Mouse (Mus musculus): ENCODE measurements around the gene Chchd10. TPM values are rescaled to one million over a fixed set of nuclear protein-coding genes. Genes with fewer than 3 reads are reported as not detected.
A peak's percentile ranks its signal among the peaks of the same experiment; 100 is the strongest.

The Chchd10 gene
- total and polyA plus RNA-seq, 2 experiments from 2014 or later = 1,293 to 1,749 TPM

DNA sequence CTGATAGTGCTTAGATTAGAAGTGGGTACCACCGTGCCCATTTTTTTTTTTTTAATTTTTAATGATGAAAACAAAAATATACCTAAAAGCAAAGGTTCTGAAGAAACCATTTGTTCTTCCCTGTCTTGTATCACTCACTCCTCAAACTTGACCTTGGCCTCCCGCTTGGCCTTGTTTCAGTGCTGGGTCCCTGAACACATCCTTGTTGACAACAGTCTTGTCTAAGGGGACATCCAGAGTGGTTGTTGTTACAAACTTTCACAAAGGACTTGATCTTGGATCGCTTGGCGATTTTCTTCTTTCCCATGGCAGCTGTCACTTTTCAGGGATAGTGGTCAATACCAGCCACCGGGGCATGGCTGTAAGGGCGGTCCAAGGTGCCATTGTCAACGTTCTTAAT lies 12.3 kb downstream of the Chchd10 start:
- 86% methylated on average over 7 of the region's 7 CpGs for WGBS
- H3K4me2 ChIP-seq (ENCODE audit: low read depth, low read length) = no peak overlapping the region
- H3K4me3 ChIP-seq (ENCODE audit: low read depth, low read length) = no peak overlapping the region
- no peak for ATAC-seq (ENCODE audit: insufficient read depth, low read depth)
- no peak overlapping the region for H3K27ac ChIP-seq (ENCODE audit: low read depth)
- no peak overlapping the region for H3K9ac ChIP-seq (replicated peaks; ENCODE audit: low read depth, low read length)
- no peaks in the 10 kb centered on the region for H3K27me3 ChIP-seq (ENCODE audit: control insufficient read depth, insufficient read depth, low read length)
- no peaks in the 10 kb centered on the region for H3K9me3 ChIP-seq (replicated peaks; ENCODE audit: control insufficient read depth, low read length)
- DNase-seq (ENCODE audit: low spot score) = no peak
- H3K4me1 ChIP-seq (ENCODE audit: control insufficient read depth, insufficient read depth) = peaks cover 10% of the 10 kb centered on the region; the same call in 1 of the 2 replicates
- no peaks in the 10 kb centered on the region for H3K36me3 ChIP-seq (replicated peaks; ENCODE audit: control insufficient read depth, insufficient read depth, low read length)
- TF ChIP-seq EP300 (IDR thresholded peaks at IDR 0.05; ENCODE audit: low read depth) (no peak), CTCF (IDR thresholded peaks at IDR 0.05; ENCODE audit: low read depth) (no peak)

DNA sequence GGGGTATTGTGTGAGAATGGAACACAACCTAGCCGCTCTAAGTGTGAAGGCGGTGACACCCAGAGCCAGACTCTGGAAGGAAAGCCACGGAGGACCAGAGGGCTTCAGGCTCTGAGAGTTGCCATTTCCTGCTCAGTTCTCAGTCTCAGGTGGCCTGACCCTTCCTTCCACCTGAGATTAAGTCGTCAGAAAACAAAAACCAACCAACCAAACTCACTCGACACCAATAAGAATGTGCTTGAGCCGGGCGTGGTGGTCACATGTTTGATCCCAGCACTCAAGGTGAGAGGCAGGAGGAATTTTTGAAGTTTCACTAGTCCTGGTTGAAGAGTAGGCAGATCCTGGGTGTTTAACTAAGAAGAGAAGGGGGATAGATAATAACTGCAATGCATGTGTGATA lies 13.0 kb downstream of the Chchd10 start:
- no peak overlapping the region for H3K4me2 ChIP-seq (ENCODE audit: low read depth, low read length)
- no peak for TF ChIP-seq EP300 (IDR thresholded peaks at IDR 0.05; ENCODE audit: low read depth)
- TF ChIP-seq CTCF (IDR thresholded peaks at IDR 0.05; ENCODE audit: low read depth) = no peak
- WGBS = 76% methylated on average over 7 of the region's 7 CpGs
- H3K36me3 ChIP-seq (replicated peaks; ENCODE audit: control insufficient read depth, insufficient read depth, low read length) = no peaks in the 10 kb centered on the region
- peaks cover 5% of the 10 kb centered on the region; the same call in 1 of the 2 replicates for H3K27me3 ChIP-seq (ENCODE audit: control insufficient read depth, insufficient read depth, low read length)
- no peak overlapping the region for H3K27ac ChIP-seq (ENCODE audit: low read depth)
- ATAC-seq (ENCODE audit: insufficient read depth, low read depth) = no peak
- no peak overlapping the region for H3K4me3 ChIP-seq (ENCODE audit: low read depth, low read length)
- DNase-seq (ENCODE audit: low spot score) = no peak
- H3K9me3 ChIP-seq (replicated peaks; ENCODE audit: control insufficient read depth, low read length) = no peaks in the 10 kb centered on the region
- H3K9ac ChIP-seq (replicated peaks; ENCODE audit: low read depth, low read length) = no peak overlapping the region
- H3K4me1 ChIP-seq (ENCODE audit: control insufficient read depth, insufficient read depth) = peaks cover 11% of the 10 kb centered on the region

GRCm38 (mm10) chr10:75948079-75948478 lies 15.1 kb downstream of the Chchd10 start:
- H3K27me3 ChIP-seq (ENCODE audit: control insufficient read depth, insufficient read depth, low read length) = peaks cover 9% of the 10 kb centered on the region; the same call in 1 of the 2 replicates
- H3K36me3 ChIP-seq (replicated peaks; ENCODE audit: control insufficient read depth, insufficient read depth, low read length) = no peaks in the 10 kb centered on the region
- no peak overlapping the region for H3K27ac ChIP-seq (ENCODE audit: low read depth)
- H3K9me3 ChIP-seq (replicated peaks; ENCODE audit: control insufficient read depth, low read length) = no peaks in the 10 kb centered on the region
- WGBS = 68% methylated on average over 5 of the region's 5 CpGs
- no peak overlapping the region for H3K4me3 ChIP-seq (ENCODE audit: low read depth, low read length)
- no peak overlapping the region for H3K9ac ChIP-seq (replicated peaks; ENCODE audit: low read depth, low read length)
- no peak for TF ChIP-seq EP300 (IDR thresholded peaks at IDR 0.05; ENCODE audit: low read depth)
- TF ChIP-seq CTCF (IDR thresholded peaks at IDR 0.05; ENCODE audit: low read depth) = no peak
- no peak for DNase-seq (ENCODE audit: low spot score)
- H3K4me2 ChIP-seq (ENCODE audit: low read depth, low read length) = no peak overlapping the region
- peaks cover 16% of the 10 kb centered on the region for H3K4me1 ChIP-seq (ENCODE audit: control insufficient read depth, insufficient read depth)
- ATAC-seq (ENCODE audit: insufficient read depth, low read depth) = no peak

DNA sequence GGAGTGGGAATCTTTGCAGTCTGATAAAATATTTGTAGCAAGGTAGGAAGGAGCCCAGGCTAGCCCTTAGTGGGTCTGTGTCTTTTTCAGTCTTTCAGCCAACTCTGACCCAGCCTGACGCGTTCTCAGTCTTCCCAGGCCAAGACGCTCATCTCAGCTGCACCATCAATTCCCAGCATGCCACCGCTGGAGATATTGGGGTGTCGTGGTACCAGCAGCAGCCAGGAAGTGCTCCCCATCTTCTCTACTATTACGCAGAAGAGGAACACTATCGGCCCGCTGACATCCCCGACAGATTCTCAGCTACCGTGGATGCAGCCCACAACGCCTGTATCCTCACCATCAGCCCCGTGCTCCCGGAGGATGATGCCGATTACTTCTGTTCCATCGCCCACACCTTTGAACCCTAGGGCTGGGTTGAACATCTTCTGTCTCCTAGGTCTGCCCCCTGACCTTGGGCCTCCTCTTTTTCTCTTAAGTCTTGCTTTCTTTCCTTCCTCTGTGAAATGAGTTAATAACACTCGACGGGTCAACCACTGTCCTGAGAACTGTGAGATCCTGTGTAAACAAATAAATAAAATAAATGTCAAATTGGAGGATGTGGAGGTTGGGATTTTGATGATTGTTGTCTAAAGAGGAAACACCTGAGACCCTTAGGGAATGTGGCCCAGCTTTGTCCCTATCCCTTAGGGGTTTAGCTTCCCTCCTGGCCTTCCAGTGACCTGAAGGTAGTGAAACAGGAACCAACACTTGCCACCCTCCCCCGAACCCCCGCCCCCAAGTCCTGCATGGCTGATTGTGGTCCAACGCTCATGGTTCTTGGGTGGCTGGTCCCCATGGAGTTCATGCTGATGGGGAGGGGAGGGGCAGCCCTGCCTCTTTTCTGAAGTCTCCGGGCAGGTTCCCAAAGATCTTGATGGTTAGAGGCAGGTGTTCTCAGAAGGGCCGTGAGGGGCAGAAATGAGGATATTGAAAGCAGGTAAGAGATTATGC lies 16.4 kb downstream of the Chchd10 start:
- Histone ChIP-seq H3K36me3 (replicated peaks; ENCODE audit: control insufficient read depth, insufficient read depth, low read length) (no peaks in the 10 kb centered on the region), H3K9me3 (replicated peaks; ENCODE audit: control insufficient read depth, low read length) (no peaks in the 10 kb centered on the region), H3K27me3 (ENCODE audit: control insufficient read depth, insufficient read depth, low read length) (peaks cover 9% of the 10 kb centered on the region; the same call in 1 of the 2 replicates), H3K4me1 (ENCODE audit: control insufficient read depth, insufficient read depth) (peaks cover 8% of the 10 kb centered on the region; the same call in 1 of the 2 replicates), H3K27ac (ENCODE audit: low read depth) (no peak overlapping the region), H3K4me3 (ENCODE audit: low read depth, low read length) (no peak overlapping the region), H3K4me2 (ENCODE audit: low read depth, low read length) (no peak overlapping the region), H3K9ac (replicated peaks; ENCODE audit: low read depth, low read length) (no peak overlapping the region)
- DNase-seq (ENCODE audit: low spot score) (no peak), ATAC-seq (ENCODE audit: insufficient read depth, low read depth) (no peak)
- 74% methylated on average over 22 of the region's 22 CpGs for WGBS
- no peak for TF ChIP-seq CTCF (IDR thresholded peaks at IDR 0.05; ENCODE audit: low read depth)

GRCm38 (mm10) chr10:75950791-75951210 lies 17.9 kb downstream of the Chchd10 start:
- Histone ChIP-seq H3K27ac (ENCODE audit: low read depth) (no peak overlapping the region), H3K4me1 (ENCODE audit: control insufficient read depth, insufficient read depth) (peaks cover 6% of the 10 kb centered on the region; the same call in 1 of the 2 replicates), H3K4me3 (ENCODE audit: low read depth, low read length) (peak overlapping the region; percentile 56), H3K36me3 (replicated peaks; ENCODE audit: control insufficient read depth, insufficient read depth, low read length) (no peaks in the 10 kb centered on the region), H3K9ac (replicated peaks; ENCODE audit: low read depth, low read length) (peak overlapping the region; percentile 40), H3K4me2 (ENCODE audit: low read depth, low read length) (peak overlapping the region; percentile 94), H3K27me3 (ENCODE audit: control insufficient read depth, insufficient read depth, low read length) (peaks cover 9% of the 10 kb centered on the region; the same call in 1 of the 2 replicates), H3K9me3 (replicated peaks; ENCODE audit: control insufficient read depth, low read length) (no peaks in the 10 kb centered on the region)
- peak; percentile 67 for ATAC-seq (ENCODE audit: insufficient read depth, low read depth)
- 2% methylated on average over 17 of the region's 23 CpGs for WGBS
- no peak for TF ChIP-seq CTCF (IDR thresholded peaks at IDR 0.05; ENCODE audit: low read depth)
- no peak for DNase-seq (ENCODE audit: low spot score)
